Mouse (Mus musculus) thymus, postnatal 4 days (tissue): Measurements from ENCODE around the gene Cttn.

Source experiments
- DNase-seq: peaks from one replicate; pipeline ENCODE4 v3.0.0; 2021

Cttn gene

DNA sequence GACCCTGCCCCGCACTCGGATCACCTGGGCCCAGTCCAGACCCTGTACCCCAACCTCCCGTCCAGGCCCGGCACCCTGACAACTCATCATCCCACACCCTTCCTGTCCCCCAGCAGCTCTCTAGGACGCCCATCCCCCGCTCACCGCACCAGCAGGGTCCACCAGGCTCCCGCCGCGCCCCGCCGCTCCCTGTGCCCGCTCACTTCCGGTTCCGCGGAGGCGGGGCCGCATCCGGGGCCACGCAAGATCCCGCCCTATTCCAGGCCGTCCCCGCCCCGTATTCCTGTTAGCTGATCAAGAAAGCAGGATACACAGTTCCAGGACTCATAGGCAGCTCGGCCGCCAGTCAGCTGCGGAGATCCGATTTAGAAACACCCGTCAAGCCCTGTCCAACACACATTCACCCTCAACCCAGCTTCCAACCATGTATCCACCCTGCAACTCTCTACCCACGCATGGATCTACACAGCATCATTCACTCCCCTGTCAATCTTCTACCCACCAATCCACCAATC, at the start of gene Cttn:
TSS of gene Cttn (minus strand) at position 465 of the 515 bp plus-strand sequence.
- peak; percentile 69 for DNase-seq

DNA sequence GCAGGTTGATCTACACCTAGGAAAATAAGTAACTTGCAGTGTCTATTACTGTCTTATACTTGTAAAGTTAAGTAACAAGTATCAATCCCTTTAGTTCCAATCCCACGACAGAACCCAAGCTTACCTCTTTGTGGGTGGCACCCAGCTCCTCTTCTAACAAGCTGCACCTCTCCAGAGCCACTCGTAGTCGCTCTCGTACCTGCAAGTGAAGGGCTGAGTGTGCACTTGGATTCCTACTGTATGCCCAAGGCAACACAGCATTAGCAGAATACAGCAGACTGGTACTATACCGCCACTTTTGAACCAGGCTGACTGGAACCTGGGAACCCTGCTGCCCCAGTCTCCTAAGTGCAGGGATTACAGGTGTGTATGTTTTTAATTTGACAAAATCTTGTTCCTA, 49.0 kb upstream of the Cttn start:
- DNase-seq, result no peak

DNA sequence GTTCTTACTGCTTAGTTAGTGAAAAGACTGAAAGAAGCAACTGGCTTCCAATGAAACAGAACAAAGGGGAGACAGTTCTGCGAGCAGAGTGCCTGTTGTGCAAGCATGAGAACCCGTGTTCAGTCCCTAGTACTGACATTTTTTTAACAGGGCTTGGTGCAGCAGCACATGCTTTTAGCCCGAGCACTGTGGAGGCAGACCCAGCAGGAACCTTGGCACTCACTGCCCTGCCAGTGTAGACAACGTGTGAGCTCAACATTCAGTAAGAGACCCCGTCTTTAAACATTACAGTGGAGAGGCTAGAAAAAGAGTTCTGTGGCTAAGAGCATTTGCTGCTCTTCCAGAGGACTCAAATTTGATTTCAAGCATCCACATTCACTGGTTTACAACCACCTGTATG, 45.9 kb upstream of the Cttn start:
- DNase-seq, result no peak

DNA sequence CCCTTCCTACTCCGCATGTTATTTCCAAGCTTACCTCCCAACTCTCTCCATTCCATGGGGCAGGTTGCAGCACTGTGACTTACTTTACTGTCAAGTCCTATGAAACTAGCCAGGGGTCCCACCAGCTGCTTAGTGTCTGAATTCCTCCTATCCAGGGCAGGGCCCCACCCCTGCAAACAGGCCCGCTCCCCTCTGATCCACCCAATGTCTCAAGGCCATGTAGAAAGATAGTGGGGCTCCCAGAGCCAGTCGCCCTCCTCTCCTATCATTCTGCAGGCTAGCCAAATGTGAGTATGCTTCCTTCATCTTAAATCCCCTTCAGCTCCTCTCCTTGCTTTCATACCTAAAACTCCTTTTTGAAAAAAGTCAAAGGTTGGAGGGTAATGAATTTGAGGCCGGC, 38.3 kb upstream of the Cttn start:
- no peak for DNase-seq

DNA sequence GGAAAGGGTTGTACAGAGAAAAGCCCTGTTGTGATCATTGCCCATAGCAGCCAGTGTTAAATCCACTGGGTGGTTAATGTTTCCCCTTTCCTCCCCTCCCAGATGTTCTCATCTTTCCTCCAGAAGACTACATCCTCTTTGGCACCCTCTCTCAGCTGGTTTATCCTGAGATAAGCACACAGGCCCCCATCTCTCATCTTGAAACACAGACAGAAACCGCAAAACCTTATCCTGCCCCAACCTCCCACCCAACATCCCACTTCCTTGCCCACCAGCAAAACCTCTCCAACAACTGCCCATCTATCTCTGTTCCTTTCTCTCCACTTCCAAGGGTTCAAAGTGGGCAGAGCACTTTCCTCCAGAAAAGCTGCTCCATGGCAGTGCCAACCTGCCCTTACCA, 36.0 kb upstream of the Cttn start:
- DNase-seq, result no peak

DNA sequence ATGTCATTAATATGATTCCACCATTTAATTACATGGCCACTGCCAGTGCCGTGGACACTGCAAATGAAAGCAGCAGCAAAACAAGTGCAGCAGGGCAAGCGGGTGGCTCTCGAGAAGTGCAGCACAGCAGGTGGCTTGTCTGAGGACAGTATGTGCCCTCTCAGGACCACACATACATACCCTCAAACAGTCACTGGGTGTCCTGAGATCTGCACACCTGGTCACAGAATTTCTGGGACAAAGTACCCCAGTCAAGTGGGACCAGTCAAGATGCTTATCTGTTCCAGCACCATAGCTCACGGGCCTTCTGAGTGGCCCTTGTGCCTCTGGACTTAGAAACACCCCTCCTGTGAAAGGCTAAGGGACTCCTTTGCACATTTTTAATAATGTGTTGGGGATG, 33.1 kb upstream of the Cttn start:
- DNase-seq, result no peak

DNA sequence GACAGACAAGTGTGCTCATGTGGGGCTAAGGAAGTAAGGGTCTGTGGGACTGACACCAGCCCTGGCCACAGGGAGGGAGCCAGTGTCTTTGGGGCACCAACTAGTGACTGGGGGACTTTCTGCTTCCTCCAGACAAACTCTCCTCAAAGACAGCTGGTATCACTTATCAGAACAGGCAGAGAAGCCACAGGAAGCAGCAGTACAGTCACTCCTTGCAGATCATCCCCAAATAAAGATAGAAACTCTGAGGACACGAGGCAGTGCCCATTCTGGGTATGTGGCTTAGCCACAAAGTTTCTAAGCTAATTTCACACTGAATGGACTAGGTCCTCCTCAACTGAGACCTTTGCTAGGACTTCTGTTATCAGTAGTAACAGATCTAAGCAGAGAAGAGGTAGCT, 22.1 kb upstream of the Cttn start:
- DNase-seq, result no peak

DNA sequence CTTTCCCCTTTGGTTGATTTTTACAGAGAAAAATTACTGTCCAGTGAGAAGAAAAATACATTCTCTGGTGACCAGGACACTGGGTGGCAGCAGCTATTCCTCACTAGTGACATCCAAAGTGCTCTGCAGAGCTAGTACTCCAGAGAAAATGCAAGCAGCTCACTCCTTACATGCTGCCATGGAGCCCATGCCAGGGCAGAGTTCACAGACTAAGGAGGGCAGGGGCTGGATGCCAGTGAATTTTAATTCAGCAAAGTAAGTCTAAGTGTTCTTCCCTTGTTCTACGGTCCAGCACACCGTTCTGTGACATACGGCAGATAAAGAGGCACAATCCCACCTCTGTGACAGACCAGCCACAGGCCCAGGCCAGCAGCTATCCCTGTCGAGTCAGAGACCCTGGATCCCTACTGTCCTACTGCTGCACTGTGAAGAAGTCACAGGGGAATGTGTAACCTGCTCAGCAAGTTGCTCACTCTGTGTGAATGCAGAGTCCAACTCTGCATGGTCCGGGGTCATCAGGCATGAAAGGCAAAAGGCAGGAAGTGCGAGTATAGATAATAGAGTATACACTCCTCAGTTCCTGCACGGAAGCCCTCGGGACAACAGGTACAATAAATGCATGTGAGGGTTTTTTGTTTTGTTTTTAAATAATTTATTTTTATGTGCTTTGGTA, 19.5 kb upstream of the Cttn start:
- DNase-seq, result no peak

DNA sequence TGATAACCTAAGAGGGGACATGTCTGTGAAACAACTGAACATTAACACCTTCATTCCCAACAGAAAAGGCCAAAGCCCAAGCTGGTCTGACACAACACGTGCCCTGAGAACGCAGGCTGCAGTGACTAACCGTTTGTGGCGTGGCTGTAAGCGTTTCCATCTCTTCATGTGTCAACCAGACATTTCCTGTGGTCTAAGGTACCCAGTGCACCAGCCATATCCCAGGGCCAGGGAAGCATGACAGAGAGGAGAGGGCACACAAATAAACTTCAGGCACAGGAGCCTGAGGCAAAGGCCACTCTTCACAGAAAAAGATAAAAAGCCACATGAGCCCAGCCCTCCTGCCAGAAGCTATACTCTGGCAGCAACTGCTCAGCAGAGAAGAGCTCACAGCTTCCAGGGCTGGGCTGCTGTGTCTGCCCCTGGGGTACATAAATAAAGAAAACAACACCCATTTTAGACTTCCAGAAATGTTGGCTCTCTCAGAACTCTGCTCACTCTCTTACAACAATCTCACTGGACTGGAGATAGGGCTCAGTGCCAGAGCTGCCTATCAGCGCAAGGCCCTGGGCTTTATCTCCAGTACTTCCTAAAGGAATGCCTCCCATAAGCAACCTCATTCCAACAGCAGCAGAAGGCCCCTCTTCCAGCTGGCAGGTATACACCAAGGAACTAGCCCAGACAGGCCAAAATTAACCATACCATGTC, 18.4 kb upstream of the Cttn start:
- DNase-seq, result peak; percentile 18

DNA sequence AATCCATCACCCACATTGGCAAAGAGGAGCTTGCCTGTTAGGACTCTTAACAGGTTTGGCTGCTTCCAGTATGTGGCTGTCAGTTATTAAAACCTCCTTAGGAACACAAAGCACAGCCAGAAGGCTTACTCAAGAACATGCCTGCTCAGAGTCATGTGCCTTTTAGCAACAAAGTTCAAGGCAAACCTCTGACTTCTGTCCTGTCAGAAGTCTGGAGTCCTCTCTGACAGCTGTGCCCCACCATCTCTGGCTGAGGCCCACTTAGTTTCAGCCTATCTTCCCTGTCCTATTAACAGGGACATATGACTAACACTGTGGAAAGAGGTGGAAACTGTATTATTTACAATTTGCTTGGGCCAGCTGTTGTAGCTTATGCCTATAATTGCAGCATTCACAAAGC, 9.5 kb upstream of the Cttn start:
- DNase-seq, result no peak

DNA sequence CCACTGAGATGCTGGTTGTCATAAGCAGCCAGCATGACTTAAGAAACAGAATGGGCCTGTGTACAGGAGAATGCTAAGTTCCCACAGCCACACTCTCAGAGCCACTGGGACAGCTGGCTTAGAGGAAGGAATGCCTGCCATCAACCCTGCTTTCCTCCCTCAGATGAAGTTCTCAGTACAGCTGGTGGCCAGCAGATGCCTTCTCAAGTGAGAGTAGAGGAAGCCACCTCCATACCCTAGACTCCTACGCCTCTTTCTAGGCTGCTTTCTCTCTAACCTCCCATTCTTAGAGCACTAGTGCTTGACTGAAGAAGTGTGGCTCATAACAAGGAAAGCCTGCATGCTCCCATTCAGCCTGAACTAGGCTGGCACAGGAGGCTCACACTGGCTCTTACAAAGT, 8.8 kb upstream of the Cttn start:
- no peak for DNase-seq

DNA sequence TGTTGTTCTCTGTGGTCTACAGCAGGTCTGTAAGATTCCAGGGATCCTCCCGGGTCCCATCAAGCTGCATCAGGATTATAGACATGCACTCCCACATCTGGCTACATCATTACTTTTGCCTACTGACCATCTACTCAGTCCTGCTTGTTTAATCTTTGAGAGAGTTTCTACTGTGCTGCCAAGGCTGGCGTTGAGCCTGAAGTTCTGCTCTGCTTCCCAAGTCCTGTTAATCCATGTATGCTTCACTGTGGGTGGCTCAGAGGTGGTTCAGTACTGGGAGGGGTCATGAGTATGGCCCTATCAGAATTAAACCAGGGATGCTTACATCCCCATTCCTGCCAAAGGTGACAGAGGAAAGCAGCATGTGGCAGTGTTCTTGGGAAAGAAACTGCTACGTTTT, 4.9 kb upstream of the Cttn start:
- no peak for DNase-seq

DNA sequence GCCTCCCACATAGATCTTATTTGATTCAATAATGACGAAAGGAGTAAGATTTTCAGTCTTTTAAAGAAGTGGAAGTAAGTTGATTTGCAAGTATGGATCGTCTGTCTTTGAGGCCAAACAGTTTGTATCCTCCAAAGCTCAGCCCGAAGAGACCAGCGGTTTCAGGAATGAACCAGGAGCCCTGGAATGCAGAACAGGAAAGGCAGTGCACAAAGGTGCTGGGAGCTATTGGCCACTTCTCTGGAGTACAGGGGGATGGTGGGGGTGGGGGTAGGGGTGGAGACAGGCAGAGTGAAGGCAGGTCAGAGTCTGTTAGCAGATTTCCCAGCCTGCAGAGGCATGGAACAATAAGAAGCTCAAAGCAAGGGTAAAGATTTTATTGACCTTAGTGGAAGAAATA, 2.7 kb upstream of the Cttn start:
- DNase-seq, result no peak

DNA sequence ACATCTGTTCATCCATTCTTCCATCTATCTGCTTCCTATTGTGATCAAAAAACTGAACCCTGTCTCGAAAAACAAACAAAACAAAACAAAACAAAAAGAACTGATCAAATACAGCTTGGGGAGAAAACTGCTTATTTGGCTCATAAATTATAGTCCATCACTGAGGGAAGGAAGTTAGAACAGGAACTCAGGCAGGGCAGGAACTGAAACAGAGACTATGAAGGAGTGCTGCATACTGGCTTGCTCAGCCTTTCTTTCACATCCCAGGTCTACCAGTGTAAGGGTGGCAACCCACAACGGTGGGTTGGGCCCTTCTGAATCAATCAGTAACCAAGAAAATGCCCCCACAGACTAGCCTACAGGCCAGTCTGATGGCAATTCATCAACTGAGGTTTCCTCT, 294 bp upstream of the Cttn start:
- no peak for DNase-seq

DNA sequence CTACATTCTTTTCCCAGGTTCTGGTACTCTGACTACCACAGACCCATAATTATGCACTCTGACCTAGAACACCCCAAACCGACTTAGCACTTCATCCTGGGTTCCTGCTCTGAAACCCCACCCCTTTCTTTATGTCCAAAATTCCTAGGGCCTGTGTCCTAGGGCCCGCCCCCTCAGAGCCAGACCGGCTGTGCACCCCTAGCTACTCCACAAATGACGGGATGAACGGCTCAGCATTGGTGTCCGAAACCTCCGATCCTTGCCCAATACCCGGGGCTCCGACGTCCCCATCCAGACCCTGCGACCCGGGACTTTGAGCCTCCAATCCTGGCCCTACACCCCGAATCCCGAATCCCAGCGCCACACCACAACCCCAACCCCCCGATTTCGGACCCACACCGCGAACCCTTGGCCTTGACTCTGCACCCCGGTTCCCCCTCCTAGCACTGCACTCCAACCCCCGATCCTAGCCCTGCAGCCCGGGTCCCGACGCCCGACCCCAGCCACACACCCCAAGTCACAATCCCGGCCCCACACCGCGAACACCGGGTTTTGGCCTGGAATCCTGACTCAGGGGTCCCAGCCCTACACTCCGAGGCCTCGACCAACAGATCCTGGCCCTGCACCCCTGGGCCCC, 783 bp downstream of the Cttn start:
- DNase-seq, result no peak

DNA sequence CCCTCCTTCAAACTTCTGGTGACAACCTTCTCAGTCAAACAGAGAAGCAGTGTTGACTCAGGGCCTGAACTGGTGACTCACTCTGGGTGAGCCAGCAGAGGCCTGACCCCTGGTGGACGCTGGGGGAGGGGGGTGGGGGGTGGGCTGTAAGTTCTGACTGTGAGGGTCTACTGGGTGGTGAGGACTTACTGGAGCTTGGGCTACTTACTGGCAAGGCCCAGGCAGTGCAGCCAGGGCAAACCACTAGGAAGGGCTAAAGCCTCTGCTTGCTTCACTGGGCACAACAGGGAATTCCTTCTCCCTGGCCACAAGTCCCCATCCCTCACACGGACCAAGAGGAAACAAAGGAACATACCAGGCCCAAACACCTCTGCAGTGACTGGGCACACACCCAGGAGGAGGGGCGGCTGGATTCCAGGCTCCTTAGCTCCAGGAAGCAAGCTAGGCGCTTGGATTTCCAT, 1.6 kb downstream of the Cttn start:
- no peak for DNase-seq

DNA sequence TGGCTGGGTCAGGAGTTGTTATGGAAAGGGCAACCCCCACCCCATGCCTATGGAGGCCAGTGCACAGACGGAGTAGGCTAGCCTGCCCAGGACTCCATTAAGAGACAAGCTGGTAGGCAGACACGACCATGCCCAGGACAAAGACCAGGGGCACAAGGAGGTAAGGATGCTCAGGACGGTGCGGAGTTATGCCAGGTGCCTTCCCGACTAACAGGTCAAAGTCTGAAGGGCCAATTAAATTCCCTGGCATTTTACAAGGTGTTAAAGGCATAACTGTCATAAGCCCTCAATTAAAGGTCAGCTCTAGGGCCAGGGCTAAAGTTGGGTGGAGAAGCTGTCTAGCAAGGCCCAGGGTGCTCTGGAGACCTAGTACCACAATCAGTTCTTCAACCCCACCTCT, 2.1 kb downstream of the Cttn start:
- DNase-seq, result no peak

DNA sequence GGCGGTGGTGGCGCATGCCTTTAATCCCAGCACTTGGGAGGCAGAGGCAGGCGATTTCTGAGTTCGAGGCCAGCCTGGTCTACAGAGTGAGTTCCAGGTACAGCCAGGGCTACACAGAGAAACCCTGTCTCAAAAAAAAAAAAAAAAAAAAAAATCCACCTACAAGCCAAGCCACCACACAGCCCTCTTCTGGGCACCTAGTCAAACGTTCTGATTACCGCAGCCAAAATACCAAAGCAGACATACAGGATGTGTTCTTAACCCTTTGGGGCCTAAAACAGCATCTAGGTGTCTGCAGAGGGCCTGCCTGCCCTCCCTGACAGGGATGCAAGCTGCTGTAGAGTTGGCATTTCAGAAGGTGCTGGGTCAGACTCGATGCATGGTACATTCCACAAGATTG, 8.2 kb downstream of the Cttn start:
- DNase-seq, result no peak

DNA sequence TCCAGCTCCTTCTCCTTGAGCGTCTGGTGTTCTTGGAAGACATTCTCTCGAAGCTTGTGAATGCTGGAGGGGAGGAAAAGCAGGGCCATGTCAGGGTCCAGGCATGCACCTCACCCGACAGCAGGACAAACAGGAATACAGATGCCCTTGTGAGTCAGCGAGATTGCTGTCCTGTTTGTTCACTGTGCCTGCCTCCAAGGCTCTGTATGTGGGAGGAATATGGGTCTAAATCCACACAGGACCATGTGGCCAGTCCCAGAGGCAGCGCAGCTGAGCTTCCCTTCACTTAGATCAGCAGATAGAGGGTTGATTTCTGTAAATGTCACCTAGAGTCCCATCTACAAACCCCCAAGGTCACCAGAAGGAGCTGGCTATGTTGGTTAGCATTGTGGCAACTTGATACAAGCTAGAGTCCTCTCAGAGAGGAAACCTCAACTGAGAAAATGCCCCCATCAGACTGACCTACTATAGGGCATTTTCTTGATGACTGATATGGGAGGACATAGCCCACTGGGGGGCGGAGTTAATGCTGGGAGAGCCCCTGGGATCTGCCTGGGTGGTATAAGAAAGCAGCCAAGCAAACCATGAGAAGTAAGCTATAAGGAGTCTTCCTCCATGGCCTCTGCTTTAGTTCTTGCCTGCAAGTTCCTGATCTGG, 9.4 kb downstream of the Cttn start:
- DNase-seq, result no peak

DNA sequence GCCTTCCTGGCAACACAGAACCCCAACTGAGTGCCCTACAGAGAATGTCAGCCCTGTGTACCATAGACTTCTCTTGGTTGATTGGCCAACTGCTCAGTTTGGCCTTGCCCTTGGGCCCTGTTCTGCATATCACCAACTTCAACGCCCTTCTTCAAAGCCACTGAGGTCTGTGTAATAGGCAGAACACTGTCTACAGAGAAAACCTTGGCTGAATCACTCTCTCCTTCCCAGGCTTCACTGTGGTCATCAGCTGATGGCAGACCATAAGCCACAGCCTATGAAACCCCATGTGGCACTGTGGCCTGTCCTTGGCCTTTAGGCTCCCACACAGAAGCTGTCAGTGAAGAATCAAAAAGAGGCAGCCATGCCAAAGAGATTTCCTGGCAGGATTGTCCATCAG, 11.9 kb downstream of the Cttn start:
- no peak for DNase-seq

DNA sequence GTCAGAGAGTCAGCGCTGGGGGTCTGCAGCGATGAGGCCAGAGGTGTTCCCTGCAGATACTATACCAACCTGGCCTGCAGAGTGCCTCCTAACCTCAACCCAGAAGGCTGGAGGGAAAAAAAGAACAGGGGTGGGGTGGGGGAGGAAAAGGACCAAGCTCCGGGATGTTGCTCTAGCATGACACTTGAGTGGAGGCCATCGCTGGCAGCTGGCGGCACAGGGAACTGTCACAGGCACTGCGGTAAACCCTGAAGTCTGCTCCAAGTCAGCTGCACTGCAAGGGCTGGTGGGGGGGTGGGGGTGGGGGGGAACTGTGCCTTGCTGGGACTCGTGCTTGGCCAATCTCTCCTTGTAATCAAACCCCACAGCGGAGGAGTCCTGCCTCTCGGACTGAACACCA, 20.1 kb downstream of the Cttn start:
- no peak for DNase-seq

DNA sequence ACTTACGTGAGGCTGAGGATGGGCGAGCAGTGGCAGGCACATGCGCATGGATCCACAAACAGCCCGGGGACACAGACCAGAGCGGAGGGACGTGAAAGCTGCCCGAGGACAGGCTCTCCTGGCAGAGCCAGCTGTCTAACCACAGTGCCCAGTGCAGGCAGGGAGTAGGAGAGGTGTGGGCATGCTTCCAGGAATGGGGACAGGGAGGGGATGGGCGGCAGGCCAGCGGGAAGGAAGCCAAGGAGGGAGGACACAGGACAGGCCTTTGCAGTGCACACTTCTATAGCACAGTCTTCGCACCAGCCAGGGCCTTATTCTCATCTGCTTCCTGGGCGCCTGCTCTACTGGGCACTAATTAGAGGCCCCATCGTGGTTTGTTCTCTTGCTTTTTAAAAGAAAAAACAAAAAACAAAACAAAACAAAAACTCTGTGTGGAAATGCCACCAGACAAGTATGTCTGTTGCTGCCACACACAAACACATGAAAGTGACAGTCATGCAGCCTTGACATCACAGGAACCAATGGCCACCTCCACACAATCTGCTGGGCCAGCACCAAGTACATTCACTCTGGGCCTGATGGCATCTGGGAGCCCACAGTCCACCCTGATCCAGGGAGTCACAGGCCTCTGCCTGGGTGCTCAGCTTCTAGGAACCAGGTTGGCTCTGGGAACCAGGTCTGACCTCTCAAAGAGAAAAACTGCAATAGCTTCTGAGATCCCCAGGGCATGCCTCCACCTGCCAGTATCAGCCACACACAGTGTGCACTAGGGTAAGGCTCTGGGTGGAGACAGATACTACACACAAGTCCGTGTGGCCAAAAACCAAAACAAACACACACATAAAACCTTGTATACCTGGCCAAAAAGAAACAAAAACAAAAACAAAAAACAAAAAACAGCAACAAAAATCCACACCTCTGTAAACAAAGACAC, 20.9 kb downstream of the Cttn start:
- no peak for DNase-seq

DNA sequence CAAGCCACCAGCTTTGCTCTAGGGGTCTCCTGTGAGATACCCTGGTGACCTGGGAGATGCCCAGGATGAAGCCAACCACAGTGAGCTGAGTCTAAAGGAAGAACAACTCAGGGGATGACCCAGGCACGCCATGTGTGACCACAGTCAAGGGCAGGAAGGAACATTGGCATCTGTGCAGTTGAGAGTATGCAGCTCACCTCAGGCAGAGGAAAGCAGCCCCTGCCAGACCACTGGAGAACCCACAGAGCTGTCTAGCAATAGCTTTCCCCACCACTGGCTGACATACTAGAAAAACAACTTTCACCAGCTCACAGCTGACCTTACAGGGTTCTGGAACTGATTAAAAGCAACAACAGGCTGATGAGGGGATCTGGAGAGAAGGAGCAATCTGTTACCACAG, 22.6 kb downstream of the Cttn start:
- no peak for DNase-seq
